Mouse (Mus musculus) neural tube, embryonic 12.5 days (tissue): ENCODE measurements around the gene Fam111a. TPM values are rescaled to one million over a fixed set of nuclear protein-coding genes. Genes with fewer than 3 reads are reported as not detected.
A peak's percentile ranks its signal among the peaks of the same experiment; 100 is the strongest.

Experiments used
- ATAC-seq: fragments of 200-750 bp; cut with Nextera tagmentation; 2 replicates; pipeline ENCODE4 v1.8.0; 2017; ENCODE audit warnings: low read depth, mild to moderate bottlenecking, moderate TSS enrichment, moderate library complexity; ENCODE audit not compliant: low FRiP score
- H3K27ac ChIP-seq: fragments of 300-500 bp; sonication (generic); 2 replicates; pipeline ENCODE4 v1.5.1; 2016
- H3K27me3 ChIP-seq: fragments of 300-500 bp; sonication (generic); replicated peaks from 2 replicates; pipeline ENCODE4 v1.6.1; 2016; ENCODE audit warnings: mild to moderate bottlenecking
- H3K36me3 ChIP-seq: fragments of 300-500 bp; sonication (generic); 2 replicates; pipeline ENCODE4 v1.6.1; 2016; ENCODE audit warnings: mild to moderate bottlenecking
- H3K4me1 ChIP-seq: fragments of 300-500 bp; sonication (generic); 2 replicates; pipeline ENCODE4 v1.6.1; 2016
- H3K4me2 ChIP-seq: fragments of 300-500 bp; sonication (generic); replicated peaks from 2 replicates; pipeline ENCODE4 v1.6.1; 2016; ENCODE audit warnings: mild to moderate bottlenecking
- H3K4me3 ChIP-seq: fragments of 300-500 bp; sonication (generic); 2 replicates; pipeline ENCODE4 v1.5.1; 2016
- H3K9ac ChIP-seq: fragments of 300-500 bp; sonication (generic); 2 replicates; pipeline ENCODE4 v1.6.1; 2016; ENCODE audit warnings: mild to moderate bottlenecking
- H3K9me3 ChIP-seq: fragments of 300-500 bp; sonication (generic); 2 replicates; pipeline ENCODE4 v1.6.1; 2016; ENCODE audit warnings: mild to moderate bottlenecking
- WGBS: fragments of 180-500 bp; shearing (Covaris S2); methylation state at CpG from one replicate; pipeline ENCODE4 v1.1.7; 2016; 5-methylcytosine and 5-hydroxymethylcytosine counted together
- polyA plus RNA-seq: library from polyadenylated mRNA; unstranded; fragments of >200 nt; fragmentation: Nextera tagmentation; extraction: Ambion mirVana; gene quantifications from 2 replicates; pipeline ENCODE4 v1.2.1, GENCODE M21; 2016

The Fam111a gene
- polyA plus RNA-seq, 1 experiment from 2014 or later = 15.7 TPM

DNA sequence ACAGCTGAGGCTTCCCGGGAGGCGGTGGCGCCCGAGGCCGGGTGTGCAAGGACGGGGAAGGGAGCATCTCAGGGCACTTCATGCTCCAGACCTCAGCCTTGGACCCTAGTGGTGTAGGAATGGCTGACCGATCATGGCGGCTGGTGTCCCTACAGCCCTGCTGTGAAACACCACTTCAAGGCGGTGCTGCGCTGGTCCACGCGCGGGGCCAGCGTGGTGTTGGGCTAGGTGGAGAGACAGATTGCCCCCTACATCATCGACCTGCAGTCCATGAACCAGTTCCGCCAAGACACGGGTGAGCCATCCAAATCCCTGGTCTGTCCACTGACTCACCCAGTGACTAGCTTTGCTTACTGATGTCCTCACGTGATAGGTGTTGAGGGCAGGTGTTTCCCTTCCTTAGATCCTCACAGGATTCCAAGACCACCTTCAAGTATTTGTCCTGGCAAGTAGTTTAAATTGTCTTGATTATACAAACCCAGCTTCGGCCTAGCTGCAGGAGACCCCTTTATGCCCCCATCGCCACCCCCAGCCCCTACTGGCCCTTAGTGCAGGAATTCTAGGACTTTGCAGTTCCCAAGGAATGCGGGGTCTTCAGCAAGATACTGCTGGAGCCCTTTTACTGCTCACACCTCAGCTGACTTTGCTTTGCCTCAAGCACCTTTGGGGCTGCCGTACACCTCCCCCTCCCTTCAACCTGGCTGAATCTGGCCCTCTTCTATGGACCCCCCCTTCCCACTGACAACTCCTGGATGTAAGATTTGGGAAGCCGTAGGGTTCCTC lies 50.9 kb downstream of the Fam111a start:
- peak; percentile 70 for ATAC-seq
- H3K27ac ChIP-seq = no peak overlapping the region

DNA sequence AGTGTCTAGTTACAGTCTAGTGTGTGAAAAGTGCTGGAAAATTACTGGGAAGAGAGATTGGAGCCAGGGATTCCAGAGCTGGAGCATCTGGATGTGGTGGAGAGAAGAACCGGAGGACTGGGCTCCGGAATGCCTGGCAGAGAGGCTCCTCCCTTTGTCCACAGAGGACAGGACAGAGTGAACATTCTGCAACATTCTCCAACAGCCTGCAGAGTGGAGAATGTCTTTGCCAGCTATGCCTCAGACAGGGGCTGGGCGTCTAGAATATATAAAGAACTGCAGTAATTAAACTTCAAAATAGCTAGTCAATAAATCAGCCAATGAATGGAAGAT lies 51.5 kb downstream of the Fam111a start:
- peak overlapping the region; percentile 93 for H3K4me2 ChIP-seq
- H3K9ac ChIP-seq = no peak overlapping the region
- peak overlapping the region; percentile 52; the same call in 1 of the 2 replicates for H3K4me3 ChIP-seq
- WGBS = 51% methylated on average over 3 of the region's 3 CpGs
- H3K9me3 ChIP-seq = no peaks in the 10 kb centered on the region
- no peaks in the 10 kb centered on the region for H3K27me3 ChIP-seq
- H3K27ac ChIP-seq = no peak overlapping the region
- ATAC-seq = no peak
- H3K36me3 ChIP-seq = no peaks in the 10 kb centered on the region
- H3K4me1 ChIP-seq = no peaks in the 10 kb centered on the region

More for the DNA sequence above, 50.9 kb downstream of the Fam111a start:
- no peaks in the 10 kb centered on the region for H3K36me3 ChIP-seq
- no peaks in the 10 kb centered on the region for H3K9me3 ChIP-seq
- peak overlapping the region; percentile 52 for H3K4me3 ChIP-seq
- 18% methylated on average over 23 of the region's 23 CpGs for WGBS
- H3K9ac ChIP-seq = peak overlapping the region; percentile 60
- peak overlapping the region; percentile 93 for H3K4me2 ChIP-seq
- no peaks in the 10 kb centered on the region for H3K4me1 ChIP-seq
- no peaks in the 10 kb centered on the region for H3K27me3 ChIP-seq

DNA sequence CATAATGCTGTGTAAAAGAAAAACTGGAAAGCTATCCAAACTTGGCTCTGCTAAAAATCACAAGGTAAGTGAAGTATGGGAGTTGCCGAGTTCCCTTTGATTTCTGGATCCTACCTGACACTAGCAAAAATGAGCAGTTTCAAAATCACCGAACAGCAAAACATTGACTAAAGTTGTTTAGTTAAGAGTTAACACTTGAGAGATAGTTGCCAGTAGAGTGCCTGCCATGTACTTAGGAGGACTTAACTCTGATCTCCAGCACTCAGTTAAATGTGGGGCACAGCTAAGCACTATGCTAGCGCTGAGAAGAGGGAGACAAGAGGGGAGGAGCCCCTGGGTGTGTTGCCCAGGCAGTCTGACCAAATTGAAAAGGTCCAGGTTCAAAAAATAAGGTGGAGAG lies 53.1 kb downstream of the Fam111a start:
- no peaks in the 10 kb centered on the region for H3K36me3 ChIP-seq
- 67% methylated on average over 3 of the region's 3 CpGs for WGBS
- no peak overlapping the region for H3K4me3 ChIP-seq
- no peaks in the 10 kb centered on the region for H3K27me3 ChIP-seq
- no peak for ATAC-seq
- no peak overlapping the region for H3K27ac ChIP-seq
- no peaks in the 10 kb centered on the region for H3K9me3 ChIP-seq
- no peak overlapping the region for H3K4me2 ChIP-seq
- H3K9ac ChIP-seq = no peak overlapping the region
- no peaks in the 10 kb centered on the region for H3K4me1 ChIP-seq

- no peak for ATAC-seq
- 78% methylated on average over 1 of the region's 1 CpGs for WGBS
- H3K27ac ChIP-seq = no peak within 1 kb of the TSS
- H3K27me3 ChIP-seq = no peaks in the 10 kb centered on the region
- H3K4me3 ChIP-seq = no peak within 1 kb of the TSS
- H3K4me1 ChIP-seq = no peaks in the 10 kb centered on the region
- H3K36me3 ChIP-seq = no peaks in the 10 kb centered on the region
- no peaks in the 10 kb centered on the region for H3K9me3 ChIP-seq
- no peak within 1 kb of the TSS for H3K4me2 ChIP-seq
- H3K9ac ChIP-seq = no peak within 1 kb of the TSS
These were observed 54.1 kb downstream of the Fam111a start, which contains the start of gene Gm4952 for GRCm38 (mm10) chr19:12599674-12600073. Gene Gm4952 (plus strand): TSS chr19:12599974.

GRCm38 (mm10) chr19:12600684-12601480 lies 55.3 kb downstream of the Fam111a start:
- no peak overlapping the region for H3K4me3 ChIP-seq
- no peaks in the 10 kb centered on the region for H3K9me3 ChIP-seq
- H3K9ac ChIP-seq = no peak overlapping the region
- WGBS = 22% methylated on average over 2 of the region's 2 CpGs
- no peak for ATAC-seq
- no peaks in the 10 kb centered on the region for H3K4me1 ChIP-seq
- H3K36me3 ChIP-seq = no peaks in the 10 kb centered on the region
- no peak overlapping the region for H3K27ac ChIP-seq
- H3K4me2 ChIP-seq = no peak overlapping the region
- H3K27me3 ChIP-seq = no peaks in the 10 kb centered on the region

- Histone ChIP-seq H3K9me3 (no peaks in the 10 kb centered on the region), H3K9ac (no peak overlapping the region), H3K27me3 (no peaks in the 10 kb centered on the region), H3K27ac (no peak overlapping the region), H3K4me2 (no peak overlapping the region), H3K4me1 (no peaks in the 10 kb centered on the region), H3K4me3 (no peak overlapping the region), H3K36me3 (no peaks in the 10 kb centered on the region)
- ATAC-seq = no peak
These were observed 62.8 kb downstream of the Fam111a start for GRCm38 (mm10) chr19:12608336-12608735.

DNA sequence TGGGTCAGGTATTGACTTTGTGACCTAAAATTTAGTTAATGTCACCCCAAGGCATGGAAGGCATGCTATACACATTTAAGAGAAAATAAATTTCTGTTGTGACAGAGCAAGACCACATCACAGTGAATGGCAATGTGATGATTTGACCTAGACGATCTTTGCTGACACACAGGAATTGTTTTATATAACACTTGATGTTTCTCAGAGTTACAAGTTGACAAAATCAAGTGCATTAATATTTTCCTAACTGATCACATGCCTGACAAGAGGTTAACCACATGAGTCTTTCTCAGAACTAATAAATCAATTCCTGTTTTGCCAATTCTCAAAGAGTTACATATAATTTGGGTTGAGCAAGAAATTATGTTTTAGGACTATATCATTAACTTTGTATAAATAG lies 68.1 kb downstream of the Fam111a start:
- no peaks in the 10 kb centered on the region for H3K36me3 ChIP-seq
- no peaks in the 10 kb centered on the region for H3K4me1 ChIP-seq
- no peak for ATAC-seq
- no peaks in the 10 kb centered on the region for H3K27me3 ChIP-seq
- H3K4me2 ChIP-seq = no peak overlapping the region
- H3K4me3 ChIP-seq = no peak overlapping the region
- no peaks in the 10 kb centered on the region for H3K9me3 ChIP-seq
- H3K27ac ChIP-seq = no peak overlapping the region
- H3K9ac ChIP-seq = no peak overlapping the region
- 85% methylated on average over 1 of the region's 1 CpGs for WGBS

- Histone ChIP-seq H3K4me1 (no peaks in the 10 kb centered on the region), H3K27me3 (no peaks in the 10 kb centered on the region), H3K9ac (no peak within 1 kb of the TSS), H3K4me3 (no peak within 1 kb of the TSS), H3K36me3 (no peaks in the 10 kb centered on the region), H3K9me3 (no peaks in the 10 kb centered on the region), H3K4me2 (no peak within 1 kb of the TSS), H3K27ac (no peak within 1 kb of the TSS)
- no peak for ATAC-seq
- WGBS = 87% methylated on average over 4 of the region's 4 CpGs
These were observed 87.6 kb downstream of the Fam111a start, which contains the start of gene Glyat for GRCm38 (mm10) chr19:12633176-12633575. Gene Glyat (plus strand): TSS chr19:12633308.

DNA sequence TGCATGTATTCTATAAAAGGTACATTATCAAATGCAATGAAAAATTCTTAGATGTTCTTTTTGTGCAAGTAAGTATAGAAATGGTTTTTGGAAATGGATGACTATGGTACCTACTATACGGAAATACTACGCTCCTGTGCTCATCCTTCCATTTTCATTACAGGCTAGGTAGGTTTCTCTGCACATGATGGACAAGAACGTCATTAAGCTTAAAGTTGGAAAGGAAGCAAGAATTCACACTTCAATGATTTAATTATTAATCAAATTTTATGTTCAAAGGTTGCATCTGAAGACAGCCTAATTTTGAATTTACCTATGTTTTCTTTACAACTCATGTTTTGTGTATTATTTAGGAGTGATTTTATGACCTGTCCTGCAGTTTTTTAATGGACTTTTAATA lies 88.7 kb downstream of the Fam111a start:
- Histone ChIP-seq H3K36me3 (no peaks in the 10 kb centered on the region), H3K4me1 (no peaks in the 10 kb centered on the region), H3K4me2 (no peak overlapping the region), H3K27ac (no peak overlapping the region), H3K4me3 (no peak overlapping the region), H3K27me3 (no peaks in the 10 kb centered on the region), H3K9me3 (no peaks in the 10 kb centered on the region), H3K9ac (no peak overlapping the region)
- WGBS = 88% methylated on average over 3 of the region's 3 CpGs
- no peak for ATAC-seq

GRCm38 (mm10) chr19:12634963-12635362 lies 89.4 kb downstream of the Fam111a start:
- Histone ChIP-seq H3K4me2 (no peak overlapping the region), H3K9me3 (no peaks in the 10 kb centered on the region), H3K27ac (no peak overlapping the region), H3K36me3 (no peaks in the 10 kb centered on the region), H3K4me1 (no peaks in the 10 kb centered on the region), H3K27me3 (no peaks in the 10 kb centered on the region), H3K4me3 (no peak overlapping the region), H3K9ac (no peak overlapping the region)
- ATAC-seq = no peak
- WGBS = 90% methylated on average over 4 of the region's 4 CpGs

- no peak for ATAC-seq
- Histone ChIP-seq H3K27ac (no peak overlapping the region), H3K4me3 (no peak overlapping the region), H3K9ac (no peak overlapping the region), H3K4me1 (no peaks in the 10 kb centered on the region), H3K27me3 (no peaks in the 10 kb centered on the region), H3K36me3 (no peaks in the 10 kb centered on the region), H3K4me2 (no peak overlapping the region), H3K9me3 (no peaks in the 10 kb centered on the region)
- 80% methylated on average over 3 of the region's 3 CpGs for WGBS
These were observed 91.3 kb downstream of the Fam111a start for GRCm38 (mm10) chr19:12636863-12637262.

- no peak for ATAC-seq
- WGBS = 79% methylated on average over 1 of the region's 1 CpGs
These were observed 92.5 kb downstream of the Fam111a start for GRCm38 (mm10) chr19:12638049-12638448.

More at GRCm38 (mm10) chr19:12638049-12638448, 92.5 kb downstream of the Fam111a start:
- H3K27me3 ChIP-seq = no peaks in the 10 kb centered on the region
- no peaks in the 10 kb centered on the region for H3K36me3 ChIP-seq
- H3K4me3 ChIP-seq = no peak overlapping the region
- no peak overlapping the region for H3K27ac ChIP-seq
- H3K9ac ChIP-seq = no peak overlapping the region
- H3K4me1 ChIP-seq = no peaks in the 10 kb centered on the region
- no peak overlapping the region for H3K4me2 ChIP-seq
- no peaks in the 10 kb centered on the region for H3K9me3 ChIP-seq
